Mouse (Mus musculus): ENCODE measurements around the gene Peak1.

DNA sequence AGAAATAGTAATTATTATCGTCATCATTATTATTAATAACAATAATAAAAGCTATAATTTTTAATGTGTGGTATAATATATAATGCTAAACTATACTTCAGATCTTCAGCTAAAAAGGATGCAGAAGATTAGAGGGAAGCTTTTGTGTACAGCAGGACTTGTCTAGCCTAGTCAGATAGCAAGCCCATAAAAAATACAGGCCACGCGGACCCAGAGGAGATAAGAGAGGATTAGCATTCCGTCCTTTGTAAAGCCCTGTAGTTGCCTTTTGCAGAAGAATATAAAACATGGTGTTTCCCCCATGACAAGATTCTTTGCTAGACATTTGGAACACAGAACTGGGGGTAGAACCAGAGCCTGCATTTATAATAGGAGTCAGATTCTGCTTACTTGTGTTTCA lies 13.2 kb downstream of the Peak1 start:
- TF ChIP-seq CTCF (IDR thresholded peaks at IDR 0.05; ENCODE audit: extremely low read depth, insufficient read length, insufficient replicate concordance, low read depth, low read length) (no peak), POLR2A (IDR thresholded peaks at IDR 0.05; ENCODE audit: low read depth, low read length) (no peak)

Data from small intestine, adult 2 months (tissue).